Mouse (Mus musculus): Measurements from ENCODE around the gene Ifit1bl1. TPM values are rescaled to one million over a fixed set of nuclear protein-coding genes. Genes with fewer than 3 reads are reported as not detected.

Ifit1bl1 gene
- polyA plus RNA-seq, 1 experiment from 2014 or later, result 0.22 TPM

DNA sequence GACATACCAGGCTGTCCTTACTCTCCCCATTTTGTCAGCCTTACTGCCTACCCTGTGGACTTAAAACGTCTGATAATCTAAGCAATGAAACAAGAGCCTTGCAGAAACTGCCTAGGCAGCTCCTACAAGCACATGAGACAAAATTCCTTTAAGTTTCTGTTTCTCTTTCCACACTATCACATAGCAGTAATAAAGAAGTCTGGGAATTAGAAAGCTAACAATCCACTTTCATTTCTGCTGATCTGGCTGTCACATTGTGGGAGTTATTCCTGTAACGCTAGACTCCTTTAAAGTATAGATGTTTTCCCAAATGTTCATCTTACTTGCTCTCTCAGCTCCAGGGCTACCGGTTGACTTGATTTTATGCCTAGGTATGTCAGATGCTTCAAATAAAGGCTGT, 48.2 kb downstream of the Ifit1bl1 start:
- no peak overlapping the region for H3K9ac ChIP-seq (ENCODE audit: low read length)
- H3K27ac ChIP-seq (ENCODE audit: low read depth, low read length), result no peak overlapping the region
- no peaks in the 10 kb centered on the region for H3K27me3 ChIP-seq (ENCODE audit: control insufficient read depth, insufficient read depth, low read length)
- DNase-seq (ENCODE audit: low spot score, missing footprints) (no peak), ATAC-seq (ENCODE audit: low FRiP score) (no peak)
- H3K4me1 ChIP-seq (ENCODE audit: control insufficient read depth, insufficient read depth, low read length), result peaks cover 2% of the 10 kb centered on the region; the same call in 1 of the 2 replicates
- no peak overlapping the region for H3K4me2 ChIP-seq
- H3K36me3 ChIP-seq (ENCODE audit: control insufficient read depth, insufficient read depth, low read length), result no peaks in the 10 kb centered on the region
- no peak overlapping the region for H3K4me3 ChIP-seq (ENCODE audit: low read depth, low read length)
- WGBS, result 74% methylated on average over 3 of the region's 3 CpGs
- no peaks in the 10 kb centered on the region for H3K9me3 ChIP-seq (ENCODE audit: control insufficient read depth, low read length)

DNA sequence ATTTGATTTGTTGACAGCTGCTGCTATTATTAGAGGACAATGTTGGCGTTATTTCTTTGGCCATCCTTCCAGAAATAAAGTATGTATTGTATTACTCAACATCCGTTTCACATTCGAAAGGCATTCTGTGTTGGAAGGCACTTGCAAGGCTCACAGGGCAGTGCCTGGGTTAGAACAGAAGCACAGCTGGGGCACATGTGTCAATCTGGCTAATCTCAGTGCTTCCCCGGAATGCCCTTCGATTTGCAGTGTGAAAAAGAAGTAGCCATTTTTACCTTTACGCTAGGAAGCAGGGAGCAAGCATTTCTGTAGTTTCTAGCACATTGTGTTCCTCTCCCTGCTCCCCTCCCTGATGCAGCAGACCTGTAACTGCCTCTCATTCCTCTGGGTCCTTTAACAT, 48.7 kb downstream of the Ifit1bl1 start:
- no peak overlapping the region for H3K27ac ChIP-seq (ENCODE audit: low read depth, low read length)
- no peaks in the 10 kb centered on the region for H3K27me3 ChIP-seq (ENCODE audit: control insufficient read depth, insufficient read depth, low read length)
- ATAC-seq (ENCODE audit: low FRiP score) (no peak), DNase-seq (ENCODE audit: low spot score, missing footprints) (no peak)
- no peaks in the 10 kb centered on the region for H3K36me3 ChIP-seq (ENCODE audit: control insufficient read depth, insufficient read depth, low read length)
- WGBS, result 65% methylated on average over 6 of the region's 6 CpGs
- no peak overlapping the region for H3K4me3 ChIP-seq (ENCODE audit: low read depth, low read length)
- H3K9me3 ChIP-seq (ENCODE audit: control insufficient read depth, low read length), result no peaks in the 10 kb centered on the region
- H3K4me1 ChIP-seq (ENCODE audit: control insufficient read depth, insufficient read depth, low read length), result peaks cover 2% of the 10 kb centered on the region; the same call in 1 of the 2 replicates
- no peak overlapping the region for H3K4me2 ChIP-seq
- H3K9ac ChIP-seq (ENCODE audit: low read length), result no peak overlapping the region

DNA sequence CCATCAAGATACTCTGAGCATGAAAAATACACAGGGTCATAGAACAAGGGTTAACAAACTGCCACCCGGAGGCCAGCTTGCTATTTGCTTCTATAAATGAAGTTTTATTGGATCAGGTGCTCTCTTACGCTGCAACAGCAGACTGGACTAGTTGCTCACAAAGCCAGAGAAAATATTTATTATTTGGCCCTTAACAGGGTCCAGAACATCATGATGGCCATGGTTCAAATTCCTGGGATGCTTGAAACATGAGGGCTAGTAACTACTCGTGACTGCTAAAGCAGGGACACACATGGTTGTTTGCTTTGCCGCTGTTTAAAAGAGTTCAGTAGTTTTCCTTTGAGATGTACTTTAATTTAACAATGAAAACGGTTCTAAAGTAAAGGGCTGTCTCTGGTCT, 49.8 kb downstream of the Ifit1bl1 start:
- no peak overlapping the region for H3K4me2 ChIP-seq
- H3K27me3 ChIP-seq (ENCODE audit: control insufficient read depth, insufficient read depth, low read length), result no peaks in the 10 kb centered on the region

DNA sequence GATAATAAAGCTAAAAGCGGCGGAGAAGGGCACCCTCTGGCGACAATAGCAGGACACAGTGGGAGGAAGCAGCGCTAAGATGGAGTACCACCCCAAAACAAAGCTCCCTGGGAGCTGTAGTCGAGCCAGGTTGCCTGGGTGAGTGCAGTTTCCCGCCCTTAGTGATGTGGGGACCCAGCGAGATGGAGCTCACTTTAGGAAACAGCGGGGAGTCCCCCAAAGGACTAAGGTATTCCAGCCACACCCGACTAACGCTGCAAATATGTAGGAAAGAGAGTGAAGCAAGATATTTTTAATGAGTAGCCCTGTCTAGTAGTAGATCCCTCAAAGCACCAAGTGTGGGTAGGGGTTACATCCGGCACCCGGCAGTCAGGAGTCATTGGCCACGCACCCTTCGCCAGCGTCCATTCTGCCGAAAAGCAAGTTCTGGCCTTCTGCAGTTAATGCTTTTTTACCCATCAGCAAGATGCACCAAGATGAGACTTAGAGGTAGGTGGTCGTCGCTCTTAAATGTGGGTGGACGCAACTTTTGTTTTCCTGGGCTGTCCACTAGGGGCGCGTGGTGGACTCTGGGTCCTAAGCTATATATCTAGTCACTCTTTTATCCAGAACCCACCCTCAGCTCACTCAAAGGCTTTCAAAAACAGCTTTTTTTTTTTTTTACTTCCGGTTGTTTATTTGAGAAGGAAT, 51.1 kb downstream of the Ifit1bl1 start, which contains the start of gene Ifit2:
Ifit2 (plus strand) TSS at position 161 of the 690 bp plus-strand sequence.
- H3K4me3 ChIP-seq (ENCODE audit: low read depth, low read length), result peak within 1 kb of the TSS; percentile 29
- no peaks in the 10 kb centered on the region for H3K9me3 ChIP-seq (ENCODE audit: control insufficient read depth, low read length)
- H3K4me1 ChIP-seq (ENCODE audit: control insufficient read depth, insufficient read depth, low read length), result peaks cover 2% of the 10 kb centered on the region; the same call in 1 of the 2 replicates
- no peaks in the 10 kb centered on the region for H3K27me3 ChIP-seq (ENCODE audit: control insufficient read depth, insufficient read depth, low read length)
- peak within 1 kb of the TSS; percentile 59 for H3K9ac ChIP-seq (ENCODE audit: low read length)
- H3K36me3 ChIP-seq (ENCODE audit: control insufficient read depth, insufficient read depth, low read length), result no peaks in the 10 kb centered on the region
- peak; percentile 94 for ATAC-seq (ENCODE audit: low FRiP score)
- H3K4me2 ChIP-seq, result peak within 1 kb of the TSS; percentile 63
- WGBS, result under 1% methylated on average over 22 of the region's 22 CpGs
- DNase-seq (ENCODE audit: low spot score, missing footprints), result peak; percentile 97
- no peak within 1 kb of the TSS for H3K27ac ChIP-seq (ENCODE audit: low read depth, low read length)

More for the DNA sequence above, 49.8 kb downstream of the Ifit1bl1 start:
- no peak overlapping the region for H3K9ac ChIP-seq (ENCODE audit: low read length)
- H3K9me3 ChIP-seq (ENCODE audit: control insufficient read depth, low read length), result no peaks in the 10 kb centered on the region
- no peaks in the 10 kb centered on the region for H3K36me3 ChIP-seq (ENCODE audit: control insufficient read depth, insufficient read depth, low read length)
- no peak overlapping the region for H3K4me3 ChIP-seq (ENCODE audit: low read depth, low read length)
- peaks cover 2% of the 10 kb centered on the region; the same call in 1 of the 2 replicates for H3K4me1 ChIP-seq (ENCODE audit: control insufficient read depth, insufficient read depth, low read length)
- DNase-seq (ENCODE audit: low spot score, missing footprints) (no peak), ATAC-seq (ENCODE audit: low FRiP score) (no peak)
- WGBS, result 80% methylated on average over 5 of the region's 5 CpGs
- no peak overlapping the region for H3K27ac ChIP-seq (ENCODE audit: low read depth, low read length)

DNA sequence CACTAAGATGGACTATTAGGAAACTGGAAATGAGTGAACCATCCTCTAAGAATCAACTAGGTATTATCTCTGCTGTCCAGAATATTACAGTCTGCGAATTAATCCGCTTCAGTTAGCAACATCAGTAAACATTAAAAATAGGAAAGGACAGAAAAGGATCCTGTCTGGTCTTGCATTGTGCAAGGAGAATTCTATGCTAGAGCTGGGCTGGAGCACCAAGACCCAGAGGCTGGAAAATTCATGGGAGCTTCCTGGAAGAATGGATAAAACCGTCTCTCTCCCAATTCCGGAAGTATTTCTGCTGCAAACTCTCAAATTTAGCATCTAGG, 51.6 kb downstream of the Ifit1bl1 start:
- DNase-seq (ENCODE audit: low spot score, missing footprints) (peak; percentile 92), ATAC-seq (ENCODE audit: low FRiP score) (peak; percentile 15; the same call in 1 of the 2 replicates)
- Histone ChIP-seq H3K36me3 (ENCODE audit: control insufficient read depth, insufficient read depth, low read length) (no peaks in the 10 kb centered on the region), H3K27me3 (ENCODE audit: control insufficient read depth, insufficient read depth, low read length) (no peaks in the 10 kb centered on the region), H3K27ac (ENCODE audit: low read depth, low read length) (no peak overlapping the region), H3K9me3 (ENCODE audit: control insufficient read depth, low read length) (no peaks in the 10 kb centered on the region), H3K4me3 (ENCODE audit: low read depth, low read length) (peak overlapping the region; percentile 29), H3K9ac (ENCODE audit: low read length) (peak overlapping the region; percentile 59), H3K4me1 (ENCODE audit: control insufficient read depth, insufficient read depth, low read length) (peaks cover 2% of the 10 kb centered on the region; the same call in 1 of the 2 replicates), H3K4me2 (peak overlapping the region; percentile 63)
- 35% methylated on average over 4 of the region's 4 CpGs for WGBS

DNA sequence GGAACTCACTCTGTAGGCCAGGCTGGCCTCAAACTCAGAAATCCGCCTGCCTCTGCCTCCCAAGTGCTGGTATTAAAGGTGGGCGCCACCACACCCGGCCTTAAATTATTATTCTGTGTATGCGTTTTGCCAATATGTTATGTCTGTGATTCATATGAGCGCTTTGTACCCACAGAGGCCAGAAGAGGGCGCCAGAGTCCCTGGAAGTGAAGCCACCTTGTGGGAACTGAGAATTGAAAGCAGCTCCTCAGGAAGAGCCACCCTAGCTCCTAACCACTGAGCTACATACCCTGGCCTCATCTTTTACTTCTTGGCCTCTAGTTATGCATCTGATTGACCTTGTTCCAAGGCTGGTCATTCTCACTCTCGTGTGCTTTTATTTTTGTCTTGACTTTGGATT, 53.8 kb downstream of the Ifit1bl1 start:
- no peak overlapping the region for H3K27ac ChIP-seq (ENCODE audit: low read depth, low read length)
- H3K4me2 ChIP-seq, result no peak overlapping the region
- ATAC-seq (ENCODE audit: low FRiP score) (no peak), DNase-seq (ENCODE audit: low spot score, missing footprints) (peak; percentile 92)
- no peak overlapping the region for H3K4me3 ChIP-seq (ENCODE audit: low read depth, low read length)
- no peak overlapping the region for H3K9ac ChIP-seq (ENCODE audit: low read length)
- 32% methylated on average over 7 of the region's 7 CpGs for WGBS
- H3K4me1 ChIP-seq (ENCODE audit: control insufficient read depth, insufficient read depth, low read length), result peaks cover 2% of the 10 kb centered on the region; the same call in 1 of the 2 replicates
- no peaks in the 10 kb centered on the region for H3K27me3 ChIP-seq (ENCODE audit: control insufficient read depth, insufficient read depth, low read length)
- no peaks in the 10 kb centered on the region for H3K36me3 ChIP-seq (ENCODE audit: control insufficient read depth, insufficient read depth, low read length)
- no peaks in the 10 kb centered on the region for H3K9me3 ChIP-seq (ENCODE audit: control insufficient read depth, low read length)

DNA sequence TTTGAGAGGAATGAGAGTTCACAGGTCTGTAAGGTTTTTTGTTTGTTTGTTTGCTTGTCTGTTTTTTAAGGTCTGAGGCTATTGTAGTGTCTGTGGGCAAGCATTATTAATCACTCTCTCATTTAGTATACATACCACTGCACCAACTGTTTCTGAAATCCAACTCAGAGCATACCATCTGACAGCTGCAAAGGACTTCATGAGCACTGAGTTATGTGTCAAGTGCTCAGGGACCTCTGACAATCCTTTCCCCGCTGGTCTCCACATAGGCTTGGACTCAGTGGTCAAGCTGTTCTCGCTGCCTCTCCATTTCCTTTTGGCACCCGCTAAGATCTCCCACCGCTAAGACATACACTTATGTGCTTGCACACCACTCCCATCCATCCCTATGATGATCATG, 55.5 kb downstream of the Ifit1bl1 start:
- DNase-seq (ENCODE audit: low spot score, missing footprints) (peak; percentile 37), ATAC-seq (ENCODE audit: low FRiP score) (no peak)
- Histone ChIP-seq H3K36me3 (ENCODE audit: control insufficient read depth, insufficient read depth, low read length) (no peaks in the 10 kb centered on the region), H3K4me3 (ENCODE audit: low read depth, low read length) (no peak overlapping the region), H3K4me1 (ENCODE audit: control insufficient read depth, insufficient read depth, low read length) (peaks cover 2% of the 10 kb centered on the region; the same call in 1 of the 2 replicates), H3K9me3 (ENCODE audit: control insufficient read depth, low read length) (no peaks in the 10 kb centered on the region), H3K27ac (ENCODE audit: low read depth, low read length) (no peak overlapping the region), H3K9ac (ENCODE audit: low read length) (no peak overlapping the region), H3K27me3 (ENCODE audit: control insufficient read depth, insufficient read depth, low read length) (no peaks in the 10 kb centered on the region), H3K4me2 (no peak overlapping the region)
- 88% methylated on average over 4 of the region's 4 CpGs for WGBS

Other genes starting within 250 kb of the Ifit1bl1 start
- gene Ch25h, start 126.8 kb downstream of the Ifit1bl1 start, polyA plus RNA-seq (2014; fragmentation: Nextera tagmentation; extraction: Ambion mirVana), result 0.61 and 0.66 TPM in 2 replicates
- 28.7 and 31.4 TPM in 2 replicates for gene Lipa, start 74.5 kb downstream of the Ifit1bl1 start, polyA plus RNA-seq (2014; fragmentation: Nextera tagmentation; extraction: Ambion mirVana)
- 4.7 and 5.0 TPM in 2 replicates for gene Ifit2, start 51.3 kb downstream of the Ifit1bl1 start, polyA plus RNA-seq (2014; fragmentation: Nextera tagmentation; extraction: Ambion mirVana)
- 0.50 and 0.78 TPM in 2 replicates for gene Ifit3, start 18.4 kb downstream of the Ifit1bl1 start, polyA plus RNA-seq (2014; fragmentation: Nextera tagmentation; extraction: Ambion mirVana)
- gene Ifit3b, start 6.0 kb upstream of the Ifit1bl1 start, polyA plus RNA-seq (2014; fragmentation: Nextera tagmentation; extraction: Ambion mirVana), result 0.10 TPM in 1 of 2 replicates, not detected in the other
- 0.25 TPM in 1 of 2 replicates, not detected in the other for gene Ifit1bl2, start 38.8 kb upstream of the Ifit1bl1 start, polyA plus RNA-seq (2014; fragmentation: Nextera tagmentation; extraction: Ambion mirVana)
- gene Ifit1, start 38.9 kb upstream of the Ifit1bl1 start, polyA plus RNA-seq (2014; fragmentation: Nextera tagmentation; extraction: Ambion mirVana), result 0.36 TPM in 1 of 2 replicates, not detected in the other
- 2.7 and 3.0 TPM in 2 replicates for gene Slc16a12, start 145.3 kb upstream of the Ifit1bl1 start, polyA plus RNA-seq (2014; fragmentation: Nextera tagmentation; extraction: Ambion mirVana)